Mouse (Mus musculus) megakaryocyte-erythroid progenitor cell, adult 5 weeks (primary cell): ENCODE data around the gene Rac1. TPM values are rescaled to one million over a fixed set of nuclear protein-coding genes. Genes with fewer than 3 reads are reported as not detected.

ENCODE experiments used
- polyA plus RNA-seq: library from polyadenylated mRNA; stranded (reverse); fragments of >175 nt; gene quantifications from 2 replicates; pipeline ENCODE4 v1.2.3, GENCODE M21; 2012

The Rac1 gene
- 101 and 114 TPM in 2 replicates for polyA plus RNA-seq

GRCm38 (mm10) chr5:143527486-143528307 is at the start of gene Rac1:
Rac1 (minus strand) TSS chr5:143528036.

GRCm38 (mm10) chr5:143464100-143464756 is 63.6 kb downstream of the Rac1 start, which contains the start of gene Daglb:
Daglb (plus strand) TSS chr5:143464584.

Other genes with a start within 250 kb of the Rac1 start
- gene Zfp853, start 234.4 kb downstream of the Rac1 start, polyA plus RNA-seq = 0.17 and 0.20 TPM in 2 replicates
- 108 and 111 TPM in 2 replicates for gene E130309D02Rik, start 212.7 kb downstream of the Rac1 start, polyA plus RNA-seq
- 81.5 and 83.9 TPM in 2 replicates for gene Zdhhc4, start 198.8 kb downstream of the Rac1 start, polyA plus RNA-seq
- 0.03 TPM in 1 of 2 replicates, not detected in the other for gene Grid2ip, start 170.7 kb downstream of the Rac1 start, polyA plus RNA-seq
- gene Kdelr2, start 124.2 kb downstream of the Rac1 start, polyA plus RNA-seq = 37.7 and 58.5 TPM in 2 replicates
- 5.4 and 9.0 TPM in 2 replicates for gene Daglb, start 63.5 kb downstream of the Rac1 start, polyA plus RNA-seq
- gene Cyth3, start 94.4 kb upstream of the Rac1 start, polyA plus RNA-seq = 11.7 and 14.3 TPM in 2 replicates
- gene Usp42, start 204.2 kb upstream of the Rac1 start, polyA plus RNA-seq = 30.9 and 33.1 TPM in 2 replicates